Mouse (Mus musculus): ENCODE results near the gene Tmem131. TPM values are rescaled to one million over a fixed set of nuclear protein-coding genes. Genes with fewer than 3 reads are reported as not detected.
"Not testable (repeated sequence)": the region's sequence is repeated elsewhere in the genome, so short reads cannot be mapped to it uniquely, and the experiment has no call there.

Gene Tmem131
- polyA plus RNA-seq, 1 experiment from 2014 or later, result 13.0 TPM

GRCm38 (mm10) chr1:36921614-36922393 is 21.7 kb downstream of the Tmem131 start:
- WGBS, result 82% methylated on average over 15 of the region's 15 CpGs
- Histone ChIP-seq H3K27me3 (ENCODE audit: poor library complexity, severe bottlenecking) (no peaks in the 10 kb centered on the region), H3K4me3 (no peak overlapping the region), H3K27ac (no peak overlapping the region), H3K36me3 (replicated peaks) (no peaks in the 10 kb centered on the region), H3K4me1 (peaks cover 21% of the 10 kb centered on the region), H3K9me3 (no peaks in the 10 kb centered on the region)
- DNase-seq (ENCODE audit: extremely low spot score, low spot score), result no peak

DNA sequence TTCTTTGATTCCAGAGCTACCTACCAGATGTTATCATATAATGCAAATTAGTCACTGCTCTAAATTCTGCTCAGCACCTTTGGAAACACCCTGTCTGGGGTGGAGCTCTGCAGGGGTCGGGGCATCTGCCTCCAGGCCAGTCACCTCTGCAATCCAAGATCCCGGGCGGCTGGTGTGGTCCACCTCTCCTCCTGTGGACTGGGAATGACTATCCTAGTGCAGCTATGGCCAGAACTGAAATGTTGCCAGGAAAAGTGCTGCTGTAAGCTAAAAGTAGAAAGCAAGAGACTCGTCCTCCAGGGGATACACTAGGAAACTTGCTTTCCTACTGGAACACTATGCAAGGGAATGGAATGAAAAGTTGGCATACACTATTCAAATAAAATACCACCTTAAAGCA is 22.7 kb downstream of the Tmem131 start:
- Histone ChIP-seq H3K36me3 (replicated peaks) (no peaks in the 10 kb centered on the region), H3K4me3 (no peak overlapping the region), H3K4me1 (peaks cover 21% of the 10 kb centered on the region), H3K9me3 (no peaks in the 10 kb centered on the region), H3K27ac (peak overlapping the region; percentile 26), H3K27me3 (ENCODE audit: poor library complexity, severe bottlenecking) (no peaks in the 10 kb centered on the region)
- DNase-seq (ENCODE audit: extremely low spot score, low spot score), result no peak
- WGBS, result 81% methylated on average over 4 of the region's 4 CpGs

DNA sequence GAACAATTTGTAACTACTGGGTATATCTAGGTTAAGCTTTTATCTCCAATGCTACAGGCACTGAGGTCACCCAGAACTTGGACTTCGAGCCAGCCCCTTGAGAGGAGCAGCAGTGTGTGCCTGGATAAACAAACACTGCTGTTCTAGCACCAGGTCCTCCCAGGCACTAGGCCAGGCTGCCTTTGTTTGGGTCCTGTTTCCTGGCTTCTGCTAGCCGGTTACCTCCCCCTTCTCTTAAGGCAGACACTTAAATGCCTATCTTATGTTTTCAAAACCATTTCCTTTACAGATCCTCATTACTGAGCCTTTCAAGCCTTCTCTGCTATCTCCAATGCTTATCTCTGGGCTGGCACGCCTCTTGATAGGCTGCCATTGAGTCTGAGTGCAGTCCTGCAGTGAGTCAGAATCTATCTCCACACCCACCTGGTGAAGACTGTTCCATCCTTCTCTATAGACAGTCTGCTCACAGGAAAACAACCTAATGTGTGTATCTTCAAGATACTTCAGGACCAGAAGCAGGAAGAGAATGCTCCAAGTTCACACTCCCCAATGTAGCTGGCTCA is 23.2 kb downstream of the Tmem131 start:
- no peak overlapping the region for H3K4me3 ChIP-seq
- no peak for DNase-seq (ENCODE audit: extremely low spot score, low spot score)
- peak overlapping the region; percentile 26; the same call in 1 of the 2 replicates for H3K27ac ChIP-seq

GRCm38 (mm10) chr1:36919728-36920127 is 23.7 kb downstream of the Tmem131 start:
- DNase-seq (ENCODE audit: extremely low spot score, low spot score), result no peak
- H3K4me1 ChIP-seq, result peaks cover 25% of the 10 kb centered on the region
- no peaks in the 10 kb centered on the region for H3K9me3 ChIP-seq
- no peaks in the 10 kb centered on the region for H3K27me3 ChIP-seq (ENCODE audit: poor library complexity, severe bottlenecking)
- H3K36me3 ChIP-seq (replicated peaks), result no peaks in the 10 kb centered on the region
- H3K27ac ChIP-seq, result no peak overlapping the region
- H3K4me3 ChIP-seq, result no peak overlapping the region
- 95% methylated on average over 1 of the region's 1 CpGs for WGBS

More for the DNA sequence above, 23.2 kb downstream of the Tmem131 start:
- H3K9me3 ChIP-seq, result no peaks in the 10 kb centered on the region
- peaks cover 23% of the 10 kb centered on the region for H3K4me1 ChIP-seq
- H3K27me3 ChIP-seq (ENCODE audit: poor library complexity, severe bottlenecking), result no peaks in the 10 kb centered on the region
- no peaks in the 10 kb centered on the region for H3K36me3 ChIP-seq (replicated peaks)
- WGBS, result 75% methylated on average over 3 of the region's 3 CpGs

DNA sequence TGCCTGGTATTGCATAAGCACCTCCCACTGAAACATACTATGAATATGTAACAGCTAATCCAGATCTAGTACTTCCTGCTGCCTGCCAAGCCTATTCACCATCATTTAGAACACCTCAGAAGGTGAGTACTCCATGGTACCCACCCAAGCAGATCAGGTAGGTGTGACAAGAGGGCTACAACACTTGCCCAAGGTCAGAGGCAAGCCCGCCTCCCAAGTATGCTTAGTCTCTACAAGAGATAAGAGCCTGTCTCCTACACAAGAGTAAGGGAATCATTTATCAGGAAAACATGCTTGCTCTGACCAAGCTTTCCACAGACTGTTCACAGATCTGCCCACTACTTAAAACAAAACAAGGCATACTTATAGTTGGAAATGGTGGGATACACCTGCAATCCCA is 26.0 kb downstream of the Tmem131 start:
- H3K9me3 ChIP-seq, result no peaks in the 10 kb centered on the region
- peaks cover 31% of the 10 kb centered on the region for H3K4me1 ChIP-seq
- H3K27me3 ChIP-seq (ENCODE audit: poor library complexity, severe bottlenecking), result no peaks in the 10 kb centered on the region
- no peak overlapping the region for H3K27ac ChIP-seq
- 93% methylated on average over 1 of the region's 1 CpGs for WGBS
- no peak overlapping the region for H3K4me3 ChIP-seq
- no peaks in the 10 kb centered on the region for H3K36me3 ChIP-seq (replicated peaks)
- DNase-seq (ENCODE audit: extremely low spot score, low spot score), result no peak

DNA sequence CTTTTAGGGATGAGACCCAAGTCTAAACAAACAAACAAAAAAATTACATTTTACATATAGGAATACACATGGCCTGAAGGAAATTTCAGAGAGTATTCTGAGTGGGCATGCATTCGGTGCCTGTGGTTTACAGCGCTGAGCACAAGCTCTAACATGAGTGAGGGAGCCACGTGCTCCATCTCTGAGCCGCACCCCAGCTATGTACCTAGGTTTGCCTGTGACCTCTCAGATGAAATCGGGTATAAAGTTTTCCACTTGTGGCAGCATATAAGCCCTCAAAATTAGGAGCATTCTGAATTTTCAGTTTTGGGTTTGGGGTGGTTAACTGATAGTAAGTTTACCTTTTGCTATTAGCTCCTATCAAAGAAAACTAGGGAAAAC is 28.3 kb downstream of the Tmem131 start:
- Histone ChIP-seq H3K9me3 (no peaks in the 10 kb centered on the region), H3K4me1 (peaks cover 19% of the 10 kb centered on the region), H3K4me3 (no peak overlapping the region), H3K27me3 (ENCODE audit: poor library complexity, severe bottlenecking) (no peaks in the 10 kb centered on the region), H3K27ac (no peak overlapping the region), H3K36me3 (replicated peaks) (no peaks in the 10 kb centered on the region)
- whole genome bisulfite sequencing, result 94% methylated on average over 5 of the region's 5 CpGs
- DNase-seq (ENCODE audit: extremely low spot score, low spot score), result no peak

DNA sequence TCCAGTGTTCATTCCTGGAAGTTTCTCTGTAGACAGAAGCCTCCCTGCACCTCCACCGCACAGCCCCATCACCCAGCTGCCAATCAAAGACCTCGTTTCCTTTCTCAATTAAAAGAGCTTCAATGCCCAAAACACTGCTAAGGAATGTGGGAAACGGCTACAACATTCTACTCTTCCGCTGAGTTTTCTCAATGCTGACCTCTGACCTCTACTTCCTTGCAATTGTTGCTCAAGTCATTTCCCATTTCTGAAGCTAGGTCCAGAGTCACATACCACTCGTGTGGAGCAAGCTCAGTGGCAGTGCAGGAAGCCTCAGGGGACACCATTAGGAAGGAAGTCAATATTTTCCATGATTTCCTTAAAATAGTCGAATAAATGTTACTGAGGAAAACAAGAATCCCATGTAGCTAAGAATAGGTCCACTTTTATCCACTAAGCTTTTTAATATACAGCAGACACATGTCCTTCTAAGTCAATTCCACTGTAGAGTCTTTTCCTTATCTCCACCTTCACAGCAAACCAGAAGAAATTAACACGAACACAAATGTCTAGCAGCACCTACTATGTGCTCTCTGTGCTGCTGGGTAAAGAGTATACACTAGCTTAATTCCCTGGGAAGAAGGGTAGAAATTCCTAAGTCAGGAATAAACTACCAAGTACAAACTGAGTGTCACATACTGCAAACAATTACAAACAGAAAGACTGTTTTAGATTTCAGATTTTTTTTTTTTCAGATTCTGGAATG is 28.8 kb downstream of the Tmem131 start:
- Histone ChIP-seq H3K36me3 (replicated peaks) (no peaks in the 10 kb centered on the region), H3K9me3 (no peaks in the 10 kb centered on the region), H3K27ac (no peak overlapping the region), H3K4me1 (peaks cover 19% of the 10 kb centered on the region), H3K27me3 (ENCODE audit: poor library complexity, severe bottlenecking) (no peaks in the 10 kb centered on the region), H3K4me3 (no peak overlapping the region)
- no peak for DNase-seq (ENCODE audit: extremely low spot score, low spot score)
- 39% methylated on average over 7 of the region's 7 CpGs for WGBS

DNA sequence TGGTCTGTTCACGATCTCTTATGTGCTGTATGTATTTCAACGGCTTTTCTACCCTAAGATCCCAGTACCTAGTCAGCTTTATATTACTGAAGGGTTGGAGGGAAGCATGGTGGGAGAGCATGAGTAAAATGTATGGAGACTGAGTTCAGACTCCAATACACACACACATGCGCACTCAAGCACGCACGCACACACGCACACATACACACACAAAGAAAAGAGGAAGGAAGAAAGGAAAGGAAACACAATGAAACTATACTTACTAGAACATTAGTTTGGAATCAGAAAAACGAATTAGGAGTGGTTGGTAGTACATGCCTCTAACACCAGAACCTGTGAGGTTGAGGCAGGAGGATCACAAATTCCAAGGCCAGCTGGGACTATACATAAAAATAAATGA is 29.7 kb downstream of the Tmem131 start:
- H3K4me3 ChIP-seq, result no peak overlapping the region
- no peaks in the 10 kb centered on the region for H3K27me3 ChIP-seq (ENCODE audit: poor library complexity, severe bottlenecking)
- no peaks in the 10 kb centered on the region for H3K9me3 ChIP-seq
- H3K4me1 ChIP-seq, result peaks cover 14% of the 10 kb centered on the region
- WGBS, result 95% methylated on average over 7 of the region's 7 CpGs
- no peaks in the 10 kb centered on the region for H3K36me3 ChIP-seq (replicated peaks)
- no peak overlapping the region for H3K27ac ChIP-seq
- no peak for DNase-seq (ENCODE audit: extremely low spot score, low spot score)

GRCm38 (mm10) chr1:36912239-36912638 is 31.2 kb downstream of the Tmem131 start:
- Histone ChIP-seq H3K27me3 (ENCODE audit: poor library complexity, severe bottlenecking) (no peaks in the 10 kb centered on the region), H3K9me3 (no peaks in the 10 kb centered on the region), H3K27ac (no peak overlapping the region), H3K4me3 (no peak overlapping the region), H3K36me3 (replicated peaks) (peaks cover 1% of the 10 kb centered on the region; the same call in 1 of the 2 replicates), H3K4me1 (peaks cover 10% of the 10 kb centered on the region)
- DNase-seq (ENCODE audit: extremely low spot score, low spot score), result no peak
- 94% methylated on average over 1 of the region's 1 CpGs for WGBS

DNA sequence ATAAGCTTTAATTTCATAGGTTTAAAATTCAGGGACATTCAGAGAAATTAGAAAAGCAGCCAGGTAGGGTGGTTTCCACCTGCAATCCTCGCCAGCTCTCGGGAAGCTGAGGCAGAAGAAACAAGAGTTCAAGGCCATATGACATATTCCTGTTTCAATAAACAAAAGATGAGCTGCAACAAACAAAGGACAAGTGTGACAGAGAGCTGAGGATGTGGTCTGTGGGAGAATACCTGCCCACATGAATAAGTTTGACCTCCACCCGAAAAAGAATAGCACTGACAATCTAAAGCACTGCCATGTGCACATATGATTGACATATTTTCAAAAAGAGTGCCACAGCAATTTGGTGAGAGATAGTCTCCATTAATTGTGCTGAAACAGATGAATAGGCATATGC is 31.9 kb downstream of the Tmem131 start:
- Histone ChIP-seq H3K4me3 (no peak overlapping the region), H3K36me3 (replicated peaks) (peaks cover 6% of the 10 kb centered on the region; the same call in 1 of the 2 replicates), H3K27ac (no peak overlapping the region), H3K27me3 (ENCODE audit: poor library complexity, severe bottlenecking) (no peaks in the 10 kb centered on the region), H3K9me3 (no peaks in the 10 kb centered on the region), H3K4me1 (peaks cover 10% of the 10 kb centered on the region)
- DNase-seq (ENCODE audit: extremely low spot score, low spot score), result no peak
- 88% methylated on average over 3 of the region's 3 CpGs for WGBS

DNA sequence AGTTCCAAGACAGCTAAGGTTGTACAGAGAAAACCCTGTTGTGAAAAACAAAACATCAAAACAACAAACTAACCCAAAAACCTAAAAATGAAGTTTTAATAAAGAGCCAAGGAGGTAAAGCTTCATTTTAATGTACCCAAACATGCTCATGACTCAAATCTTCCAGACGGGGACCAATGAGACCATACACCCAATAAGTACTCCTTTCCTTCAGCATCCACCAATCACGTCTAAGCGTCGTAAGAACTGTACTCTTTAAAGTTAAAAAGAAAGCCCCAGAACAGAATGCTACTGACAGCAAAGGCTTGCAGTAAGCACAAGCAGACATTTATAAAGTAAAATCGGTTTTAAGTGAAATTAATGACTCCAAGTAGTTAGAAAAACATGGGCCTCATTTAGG is 33.1 kb downstream of the Tmem131 start:
- Histone ChIP-seq H3K27me3 (ENCODE audit: poor library complexity, severe bottlenecking) (no peaks in the 10 kb centered on the region), H3K4me3 (no peak overlapping the region), H3K4me1 (peaks cover 8% of the 10 kb centered on the region), H3K9me3 (no peaks in the 10 kb centered on the region), H3K27ac (no peak overlapping the region), H3K36me3 (replicated peaks) (peaks cover 6% of the 10 kb centered on the region; the same call in 1 of the 2 replicates)
- 92% methylated on average over 5 of the region's 5 CpGs for WGBS
- no peak for DNase-seq (ENCODE audit: extremely low spot score, low spot score)

DNA sequence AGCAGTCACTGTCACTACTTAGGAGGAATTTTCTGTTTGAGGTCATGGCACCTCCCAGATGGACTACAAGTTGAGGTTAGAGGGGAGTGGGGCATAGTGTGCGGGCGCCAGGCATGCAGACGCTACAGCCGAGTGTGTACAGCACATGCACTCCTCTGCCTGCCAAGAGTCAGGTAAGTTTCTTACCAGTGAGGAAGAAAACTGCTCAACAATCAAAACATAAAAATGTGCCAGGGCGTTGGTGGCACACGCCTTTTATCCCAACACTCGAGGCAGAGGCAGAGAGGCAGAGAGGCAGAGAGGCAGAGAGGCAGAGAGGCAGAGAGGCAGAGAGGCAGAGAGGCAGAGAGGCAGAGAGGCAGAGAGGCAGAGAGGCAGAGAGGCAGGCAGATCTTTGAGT is 33.5 kb downstream of the Tmem131 start:
- H3K9me3 ChIP-seq; H3K27ac ChIP-seq; DNase-seq (ENCODE audit: extremely low spot score, low spot score); H3K27me3 ChIP-seq (ENCODE audit: poor library complexity, severe bottlenecking); H3K36me3 ChIP-seq (replicated peaks); H3K4me3 ChIP-seq; H3K4me1 ChIP-seq: not testable (repeated sequence)
- 93% methylated on average over 7 of the region's 7 CpGs for WGBS

- peaks cover 10% of the 10 kb centered on the region; the same call in 1 of the 2 replicates for H3K4me1 ChIP-seq
- H3K9me3 ChIP-seq, result no peaks in the 10 kb centered on the region
- peaks cover 6% of the 10 kb centered on the region; the same call in 1 of the 2 replicates for H3K36me3 ChIP-seq (replicated peaks)
- 81% methylated on average over 3 of the region's 3 CpGs for WGBS
- H3K4me3 ChIP-seq, result no peak overlapping the region
- DNase-seq (ENCODE audit: extremely low spot score, low spot score), result no peak
- no peaks in the 10 kb centered on the region for H3K27me3 ChIP-seq (ENCODE audit: poor library complexity, severe bottlenecking)
- H3K27ac ChIP-seq, result no peak overlapping the region
These were observed 38.2 kb downstream of the Tmem131 start for GRCm38 (mm10) chr1:36905216-36905615.
